Mouse (Mus musculus) left cerebral cortex, postnatal 10 days (tissue): ENCODE data around the gene Grin1. TPM values are rescaled to one million over a fixed set of nuclear protein-coding genes. Genes with fewer than 3 reads are reported as not detected.

Experiments
- DNase-seq, 2 experiments: peaks; one replicate each; pipeline ENCODE4 v3.0.0; 2021 to 2022; ENCODE audit warnings: low spot score in 2 of 2, mixed read lengths in 1 of 2; ENCODE audit errors: extremely low spot score in 1 of 2
- intact Hi-C: fragments of 180-260 bp; cut with DNase I; formaldehyde crosslinking; loops from one replicate; pipeline ENCODE4 v1.15.1; 2025
- total RNA-seq, 2 experiments: library from RNA; stranded (reverse); gene quantifications; 2 replicates each; pipeline ENCODE4 v1.2.3; 2021

Grin1 gene
- total RNA-seq, 2 experiments from 2014 or later: 386 to 400 TPM

- intact Hi-C loops: no loop called here
- DNase-seq: peak in 1 of 2 experiments; percentile 67
Observed at GRCm38 (mm10) chr2:25290101-25290815, 28.7 kb downstream of the Grin1 start.

GRCm38 (mm10) chr2:25289651-25290050, 29.3 kb downstream of the Grin1 start, which contains the start of gene Lrrc26:
Gene Lrrc26 (plus strand): TSS chr2:25289915.
- DNase-seq: no peak
- intact Hi-C loops: no loop called here

- DNase-seq: no peak
- intact Hi-C loops: no loop called here
Observed at GRCm38 (mm10) chr2:25288734-25289345, 30.1 kb downstream of the Grin1 start.

- intact Hi-C loops: no loop called here
- no peak for DNase-seq
Observed at GRCm38 (mm10) chr2:25287927-25288649, 30.9 kb downstream of the Grin1 start, which contains the start of gene Tmem210. Gene Tmem210 (plus strand): TSS chr2:25288145.

GRCm38 (mm10) chr2:25286837-25287636, 31.9 kb downstream of the Grin1 start:
- intact Hi-C loops: no loop called here
- DNase-seq: no peak

- DNase-seq: no peak
- intact Hi-C loops: no loop called here
Observed at GRCm38 (mm10) chr2:25286314-25286713, 32.7 kb downstream of the Grin1 start.

GRCm38 (mm10) chr2:25285551-25285950, 33.4 kb downstream of the Grin1 start:
- DNase-seq: no peak
- intact Hi-C loops: no loop called here

- peak in 1 of 2 experiments; percentile 88 for DNase-seq
- intact Hi-C loops: loop anchor here (5.0 kb wide), 1 partner anchor 48 kb away; no protein-coding TSS in a partner anchor
Observed at GRCm38 (mm10) chr2:25278928-25279882, 39.8 kb downstream of the Grin1 start.

- DNase-seq: no peak
- intact Hi-C loops: no loop called here
Observed at GRCm38 (mm10) chr2:25273010-25273409, 46.0 kb downstream of the Grin1 start.

GRCm38 (mm10) chr2:25272515-25272914, 46.5 kb downstream of the Grin1 start:
- DNase-seq: no peak
- intact Hi-C loops: no loop called here

- intact Hi-C loops: no loop called here
- peak; percentile 96 to 99 for DNase-seq
Observed at GRCm38 (mm10) chr2:25271827-25272511, 47.0 kb downstream of the Grin1 start, which contains the start of the genes Ssna1 and Anapc2. Gene Ssna1 (minus strand): TSS chr2:25272438. Gene Anapc2 (plus strand): TSS chr2:25272478.

- no peak for DNase-seq
Observed at GRCm38 (mm10) chr2:25267746-25268309, 51.2 kb downstream of the Grin1 start.

GRCm38 (mm10) chr2:25267241-25267640, 51.7 kb downstream of the Grin1 start:
- intact Hi-C loops: no loop called here
- no peak for DNase-seq

More at GRCm38 (mm10) chr2:25267746-25268309, 51.2 kb downstream of the Grin1 start:
- intact Hi-C loops: no loop called here

- intact Hi-C loops: no loop called here
Observed at GRCm38 (mm10) chr2:25266720-25267119, 52.3 kb downstream of the Grin1 start.

GRCm38 (mm10) chr2:25265897-25266656, 52.9 kb downstream of the Grin1 start:
- no peak for DNase-seq
- intact Hi-C loops: no loop called here

More at GRCm38 (mm10) chr2:25266720-25267119, 52.3 kb downstream of the Grin1 start:
- peak in 1 of 2 experiments; percentile 71 for DNase-seq

- no peak for DNase-seq
- intact Hi-C loops: no loop called here
Observed at GRCm38 (mm10) chr2:25264851-25265250, 54.1 kb downstream of the Grin1 start.
